Mouse (Mus musculus) ES-E14 (cell line): ENCODE data around the gene Idh3b.

Source experiments
- HCFC1 ChIP-seq: IDR thresholded peaks from 2 replicates; pipeline ENCODE4 v1.6.1; 2012; ENCODE audit warnings: low read length, inconsistent platforms, borderline replicate concordance; ENCODE audit not compliant: insufficient read depth
- ZNF384 ChIP-seq: IDR thresholded peaks from 2 replicates; pipeline ENCODE4 v1.6.1; 2012; ENCODE audit warnings: low read depth, low read length, inconsistent platforms

- TF ChIP-seq HCFC1 = no peak
- TF ChIP-seq ZNF384 = no peak
Observed at GRCm38 (mm10) chr2:130248226-130248625, 36.1 kb downstream of the Idh3b start.
